Mouse (Mus musculus): ENCODE measurements around the gene Stat2. TPM values are rescaled to one million over a fixed set of nuclear protein-coding genes. Genes with fewer than 3 reads are reported as not detected.
A peak's percentile ranks its signal among the peaks of the same experiment; 100 is the strongest.

Stat2 gene
- polyA plus RNA-seq, 1 experiment from 2014 or later: 24.5 TPM

- peak; percentile 63 for ATAC-seq (ENCODE audit: low FRiP score)
- H3K4me3 ChIP-seq (replicated peaks): peak overlapping the region; percentile 62
- H3K4me2 ChIP-seq: peak overlapping the region; percentile 86
- H3K9me3 ChIP-seq (replicated peaks): no peaks in the 10 kb centered on the region
- H3K9ac ChIP-seq (replicated peaks): peak overlapping the region; percentile 91
- no peaks in the 10 kb centered on the region for H3K27me3 ChIP-seq (replicated peaks)
- peaks cover 20% of the 10 kb centered on the region for H3K4me1 ChIP-seq
- 0 out of 2 replicates have a peak, but pooled peaks cover under 1% of the 10 kb centered on the region for H3K36me3 ChIP-seq
- H3K27ac ChIP-seq (replicated peaks): peak overlapping the region; percentile 99
- WGBS: under 1% methylated on average over 9 of the region's 9 CpGs
These were observed 32.4 kb downstream of the Stat2 start for GRCm38 (mm10) chr10:128302785-128303125.

GRCm38 (mm10) chr10:128303126-128304021 is 33.0 kb downstream of the Stat2 start, which contains the start of gene Pan2:
Gene Pan2 (plus strand): TSS chr10:128303335.
- Histone ChIP-seq H3K4me3 (replicated peaks) (peak within 1 kb of the TSS; percentile 62), H3K9ac (replicated peaks) (peak within 1 kb of the TSS; percentile 91), H3K4me2 (peak within 1 kb of the TSS; percentile 86), H3K9me3 (replicated peaks) (no peaks in the 10 kb centered on the region), H3K27me3 (replicated peaks) (no peaks in the 10 kb centered on the region), H3K27ac (replicated peaks) (peak within 1 kb of the TSS; percentile 99), H3K36me3 (peaks cover 6% of the 10 kb centered on the region; the same call in 1 of the 2 replicates), H3K4me1 (peaks cover 20% of the 10 kb centered on the region)
- WGBS: 1% methylated on average over 37 of the region's 37 CpGs
- ATAC-seq (ENCODE audit: low FRiP score): peak; percentile 99

GRCm38 (mm10) chr10:128309654-128310053 is 39.3 kb downstream of the Stat2 start:
- WGBS: 80% methylated on average over 7 of the region's 7 CpGs
- H3K36me3 ChIP-seq: peaks cover 42% of the 10 kb centered on the region
- no peak overlapping the region for H3K4me3 ChIP-seq (replicated peaks)
- no peak for ATAC-seq (ENCODE audit: low FRiP score)
- 0 out of 2 replicates have a peak overlapping the region, but pooled peaks have one; percentile 9 for H3K27ac ChIP-seq (replicated peaks)
- no peaks in the 10 kb centered on the region for H3K9me3 ChIP-seq (replicated peaks)
- H3K4me1 ChIP-seq: peaks cover 11% of the 10 kb centered on the region
- no peak overlapping the region for H3K4me2 ChIP-seq
- H3K9ac ChIP-seq (replicated peaks): no peak overlapping the region
- no peaks in the 10 kb centered on the region for H3K27me3 ChIP-seq (replicated peaks)

- Histone ChIP-seq H3K9ac (replicated peaks) (0 out of 2 replicates have a peak overlapping the region, but pooled peaks have one; percentile 14), H3K36me3 (peaks cover 47% of the 10 kb centered on the region), H3K4me2 (no peak overlapping the region), H3K4me1 (peaks cover 9% of the 10 kb centered on the region), H3K27me3 (replicated peaks) (no peaks in the 10 kb centered on the region), H3K9me3 (replicated peaks) (no peaks in the 10 kb centered on the region), H3K27ac (replicated peaks) (peak overlapping the region; percentile 9; the same call in 1 of the 2 replicates), H3K4me3 (replicated peaks) (no peak overlapping the region)
- 50% methylated on average over 11 of the region's 11 CpGs for WGBS
- ATAC-seq (ENCODE audit: low FRiP score): peak; percentile 14; the same call in 1 of the 2 replicates
These were observed 39.8 kb downstream of the Stat2 start for GRCm38 (mm10) chr10:128310177-128310576.

- Histone ChIP-seq H3K27me3 (replicated peaks) (no peaks in the 10 kb centered on the region), H3K9me3 (replicated peaks) (no peaks in the 10 kb centered on the region), H3K4me3 (replicated peaks) (no peak overlapping the region), H3K4me1 (peaks cover 9% of the 10 kb centered on the region), H3K27ac (replicated peaks) (no peak overlapping the region), H3K4me2 (no peak overlapping the region), H3K36me3 (peaks cover 54% of the 10 kb centered on the region), H3K9ac (replicated peaks) (no peak overlapping the region)
- no peak for ATAC-seq (ENCODE audit: low FRiP score)
- 90% methylated on average over 4 of the region's 4 CpGs for WGBS
These were observed 40.5 kb downstream of the Stat2 start for GRCm38 (mm10) chr10:128310902-128311301.

GRCm38 (mm10) chr10:128315578-128315977 is 45.2 kb downstream of the Stat2 start:
- 93% methylated on average over 8 of the region's 8 CpGs for WGBS
- no peak overlapping the region for H3K27ac ChIP-seq (replicated peaks)
- no peak overlapping the region for H3K4me3 ChIP-seq (replicated peaks)
- no peak for ATAC-seq (ENCODE audit: low FRiP score)
- peaks cover under 1% of the 10 kb centered on the region; the same call in 1 of the 2 replicates for H3K4me1 ChIP-seq
- no peak overlapping the region for H3K9ac ChIP-seq (replicated peaks)
- H3K36me3 ChIP-seq: peaks cover 75% of the 10 kb centered on the region
- H3K9me3 ChIP-seq (replicated peaks): no peaks in the 10 kb centered on the region
- H3K27me3 ChIP-seq (replicated peaks): no peaks in the 10 kb centered on the region
- H3K4me2 ChIP-seq: no peak overlapping the region

GRCm38 (mm10) chr10:128321641-128322040 is 51.3 kb downstream of the Stat2 start:
- H3K27me3 ChIP-seq (replicated peaks): no peaks in the 10 kb centered on the region
- peak overlapping the region; percentile 23; the same call in 1 of the 2 replicates for H3K9ac ChIP-seq (replicated peaks)
- H3K4me1 ChIP-seq: peaks cover 19% of the 10 kb centered on the region
- no peak for ATAC-seq (ENCODE audit: low FRiP score)
- 61% methylated on average over 12 of the region's 12 CpGs for WGBS
- H3K4me2 ChIP-seq: peak overlapping the region; percentile 77
- peaks cover 54% of the 10 kb centered on the region for H3K36me3 ChIP-seq
- peak overlapping the region; percentile 91 for H3K4me3 ChIP-seq (replicated peaks)
- peak overlapping the region; percentile 46; the same call in 1 of the 2 replicates for H3K27ac ChIP-seq (replicated peaks)
- H3K9me3 ChIP-seq (replicated peaks): no peaks in the 10 kb centered on the region

GRCm38 (mm10) chr10:128322141-128323108 is 52.1 kb downstream of the Stat2 start, which contains the start of gene Cnpy2:
Gene Cnpy2 (plus strand): TSS chr10:128322459.
- Histone ChIP-seq H3K27ac (replicated peaks) (peak within 1 kb of the TSS; percentile 97), H3K4me1 (peaks cover 19% of the 10 kb centered on the region), H3K4me2 (peak within 1 kb of the TSS; percentile 77), H3K36me3 (peaks cover 56% of the 10 kb centered on the region), H3K9ac (replicated peaks) (peak within 1 kb of the TSS; percentile 99), H3K9me3 (replicated peaks) (no peaks in the 10 kb centered on the region), H3K27me3 (replicated peaks) (no peaks in the 10 kb centered on the region), H3K4me3 (replicated peaks) (peak within 1 kb of the TSS; percentile 91)
- peak; percentile 93 for ATAC-seq (ENCODE audit: low FRiP score)
- WGBS: under 1% methylated on average over 40 of the region's 40 CpGs

- peak overlapping the region; percentile 77 for H3K4me2 ChIP-seq
- peak overlapping the region; percentile 91 for H3K4me3 ChIP-seq (replicated peaks)
- peak overlapping the region; percentile 97; the same call in 1 of the 2 replicates for H3K27ac ChIP-seq (replicated peaks)
- no peak for ATAC-seq (ENCODE audit: low FRiP score)
- peaks cover 19% of the 10 kb centered on the region for H3K4me1 ChIP-seq
- peak overlapping the region; percentile 99 for H3K9ac ChIP-seq (replicated peaks)
- H3K27me3 ChIP-seq (replicated peaks): no peaks in the 10 kb centered on the region
- 69% methylated on average over 8 of the region's 8 CpGs for WGBS
- peaks cover 54% of the 10 kb centered on the region for H3K36me3 ChIP-seq
- H3K9me3 ChIP-seq (replicated peaks): no peaks in the 10 kb centered on the region
These were observed 53.2 kb downstream of the Stat2 start for GRCm38 (mm10) chr10:128323516-128323915.

- no peak overlapping the region for H3K4me3 ChIP-seq (replicated peaks)
- H3K27me3 ChIP-seq (replicated peaks): no peaks in the 10 kb centered on the region
- no peak overlapping the region for H3K27ac ChIP-seq (replicated peaks)
- no peak overlapping the region for H3K9ac ChIP-seq (replicated peaks)
- peaks cover 37% of the 10 kb centered on the region for H3K36me3 ChIP-seq
- WGBS: 92% methylated on average over 8 of the region's 8 CpGs
- peaks cover 14% of the 10 kb centered on the region for H3K4me1 ChIP-seq
- H3K9me3 ChIP-seq (replicated peaks): no peaks in the 10 kb centered on the region
- no peak overlapping the region for H3K4me2 ChIP-seq
- ATAC-seq (ENCODE audit: low FRiP score): no peak
These were observed 56.5 kb downstream of the Stat2 start for GRCm38 (mm10) chr10:128326825-128327224.

GRCm38 (mm10) chr10:128327610-128328009 is 57.3 kb downstream of the Stat2 start:
- 86% methylated on average over 10 of the region's 10 CpGs for WGBS
- Histone ChIP-seq H3K9ac (replicated peaks) (no peak overlapping the region), H3K36me3 (peaks cover 37% of the 10 kb centered on the region), H3K9me3 (replicated peaks) (no peaks in the 10 kb centered on the region), H3K27me3 (replicated peaks) (no peaks in the 10 kb centered on the region), H3K27ac (replicated peaks) (no peak overlapping the region), H3K4me2 (no peak overlapping the region), H3K4me1 (peaks cover 14% of the 10 kb centered on the region), H3K4me3 (replicated peaks) (no peak overlapping the region)
- no peak for ATAC-seq (ENCODE audit: low FRiP score)
